Mouse (Mus musculus): ENCODE measurements at regions not wholly inside any gene's neighbourhood (a gene's known extent, or its start where the extent isn't known, plus 50 kb on each side); places are given as distances from the start of the nearest gene placed in this dataset.

DNA sequence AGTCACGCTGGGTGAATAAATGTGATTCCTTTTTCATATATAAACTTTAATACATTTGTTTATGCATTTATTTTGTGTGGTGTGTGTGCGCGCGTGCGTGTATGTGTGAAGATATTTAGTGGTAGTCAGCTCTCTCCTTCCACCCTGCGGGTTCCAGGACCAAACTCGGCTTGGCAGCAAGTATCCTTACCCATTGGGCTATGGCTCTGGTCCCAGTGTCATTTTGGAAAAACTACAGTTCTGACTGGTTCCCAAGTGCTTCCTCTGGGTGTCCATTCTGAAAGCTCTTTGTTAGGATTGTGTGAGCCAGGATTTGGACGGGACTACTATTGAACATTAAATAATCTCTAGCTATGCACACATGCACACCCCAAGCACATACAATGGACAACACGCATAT, 76.3 kb upstream of the Hk2 start:
- TF ChIP-seq CTCF (IDR thresholded peaks at IDR 0.05; ENCODE audit: control insufficient read depth, insufficient read depth, insufficient read length), result no peak
- no peak for TF ChIP-seq MYOG (IDR thresholded peaks at IDR 0.05; ENCODE audit: control insufficient read depth, extremely low read depth, insufficient read length)

All from C2C12 (cell line).